Mouse (Mus musculus): ENCODE results near the gene Vmn2r105.

Gene Vmn2r105

GRCm38 (mm10) chr17:20234952-20235351 lies at the start of gene Vmn2r105:
TSS of gene Vmn2r105 (minus strand) at chr17:20235052.
- DNase-seq (ENCODE audit: low spot score), result no peak

DNA sequence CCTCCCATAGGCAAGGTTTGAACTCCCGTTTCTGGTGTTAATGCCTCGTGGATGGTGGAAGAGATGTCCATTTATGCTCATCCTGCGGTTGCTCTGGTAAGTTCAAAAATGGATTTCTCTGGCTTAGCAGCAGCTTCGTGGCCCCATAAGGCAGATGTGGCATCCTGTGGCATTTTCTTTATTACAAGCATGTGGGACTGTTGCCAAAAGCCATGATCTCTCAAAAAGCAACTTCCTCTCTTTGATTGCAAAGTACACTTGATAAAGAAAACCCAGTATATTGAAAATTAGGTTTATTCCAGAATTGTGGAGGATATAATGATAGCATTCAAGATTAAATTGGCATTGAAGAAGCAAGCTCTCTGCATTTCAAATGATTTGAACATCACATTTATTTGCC lies 20.7 kb upstream of the Vmn2r105 start:
- DNase-seq (ENCODE audit: low spot score), result no peak

DNA sequence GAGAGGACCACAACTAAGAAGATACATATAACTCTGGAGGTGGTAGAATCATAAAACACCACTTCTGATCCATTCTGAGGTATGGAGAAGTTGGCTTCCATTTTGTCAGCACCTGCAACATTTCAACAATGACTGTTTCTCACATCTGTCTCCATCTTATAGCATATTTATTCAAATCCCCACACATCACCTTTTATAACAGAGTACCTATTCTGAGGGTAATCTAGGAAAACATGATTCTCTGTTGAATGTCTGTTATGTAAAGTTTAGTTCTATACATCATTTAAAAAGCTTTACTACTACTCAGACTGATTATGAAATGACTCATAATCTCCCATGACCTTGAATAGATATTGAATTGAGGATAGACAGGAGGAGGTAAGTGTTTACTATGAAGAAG lies 51.9 kb downstream of the Vmn2r105 start, which contains the start of gene Fpr-rs6:
Gene Fpr-rs6, minus strand, starts transcription at position 101 of the 400 bp plus-strand sequence.
- no peak for DNase-seq (ENCODE audit: low spot score)
